Mouse (Mus musculus): ENCODE measurements around the gene Gapdh.
"Not testable (repeated sequence)": the region's sequence is repeated elsewhere in the genome, so short reads cannot be mapped to it uniquely, and the experiment has no call there.

Gene Gapdh

DNA sequence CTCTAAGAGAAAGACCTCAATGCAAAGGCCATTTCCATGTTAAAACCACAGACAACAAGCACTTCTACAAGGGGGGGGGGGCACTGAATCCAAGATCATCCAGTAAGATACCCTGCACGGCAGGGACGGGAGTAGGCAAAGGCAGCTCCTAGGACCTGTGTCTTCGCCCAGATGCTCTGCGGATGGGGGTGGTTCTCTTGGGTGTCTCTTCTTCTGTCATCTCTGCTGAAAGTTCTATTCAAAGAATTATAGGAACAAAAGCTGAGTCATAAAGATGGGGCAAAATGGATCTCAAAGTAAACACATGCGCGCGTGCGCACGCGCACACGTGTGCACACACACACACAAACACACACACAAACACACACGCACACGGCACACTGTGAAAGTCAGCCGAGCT, 1.8 kb upstream of the Gapdh start:
- DNase-seq (ENCODE audit: inconsistent ontology term) = no peak

DNA sequence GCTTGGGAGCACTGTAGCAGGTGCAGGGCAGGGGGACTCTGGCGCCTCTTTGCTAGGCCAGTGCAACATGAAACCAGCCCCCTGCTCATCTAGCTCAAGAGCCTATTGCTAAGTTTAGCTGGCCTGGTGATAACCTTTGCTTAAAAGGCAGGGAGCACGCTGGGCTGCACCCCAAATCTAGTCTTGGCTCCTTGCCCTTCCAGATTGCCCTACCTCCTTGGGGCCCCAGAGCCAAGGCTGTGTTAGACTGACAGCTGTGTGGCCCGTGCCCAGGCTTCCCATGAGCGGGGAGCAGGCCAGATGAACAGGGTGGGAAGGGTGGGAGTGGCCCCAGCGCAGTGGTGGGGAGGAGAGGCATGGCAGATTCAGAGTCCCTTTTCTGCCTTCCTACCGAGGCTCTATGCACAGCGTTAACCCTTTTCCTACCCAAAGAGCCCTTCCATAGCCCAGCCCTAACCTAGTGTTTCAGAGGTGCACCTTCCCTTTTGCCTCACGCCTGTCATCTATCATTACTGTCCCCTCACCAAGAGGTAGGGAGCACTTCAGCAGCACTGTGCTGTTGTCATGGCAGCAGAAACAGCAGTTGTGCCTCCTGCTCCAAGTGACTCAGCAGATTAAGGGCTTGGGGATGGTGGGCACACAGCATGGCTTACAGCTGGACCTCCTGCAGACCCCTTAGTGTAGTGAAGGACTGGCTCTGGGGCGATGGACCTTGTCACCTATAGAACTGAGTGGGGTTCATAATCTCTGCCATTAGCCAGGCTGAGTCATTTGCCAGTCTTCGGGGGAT, 789 bp upstream of the Gapdh start:
- peak; percentile 59 for DNase-seq (ENCODE audit: inconsistent ontology term)

GRCm38 (mm10) chr6:125165328-125165891, 857 bp downstream of the Gapdh start:
- DNase-seq (ENCODE audit: inconsistent ontology term) = peak; percentile 99

GRCm38 (mm10) chr6:125164672-125165327, 1.5 kb downstream of the Gapdh start:
- DNase-seq (ENCODE audit: inconsistent ontology term) = peak; percentile 87

DNA sequence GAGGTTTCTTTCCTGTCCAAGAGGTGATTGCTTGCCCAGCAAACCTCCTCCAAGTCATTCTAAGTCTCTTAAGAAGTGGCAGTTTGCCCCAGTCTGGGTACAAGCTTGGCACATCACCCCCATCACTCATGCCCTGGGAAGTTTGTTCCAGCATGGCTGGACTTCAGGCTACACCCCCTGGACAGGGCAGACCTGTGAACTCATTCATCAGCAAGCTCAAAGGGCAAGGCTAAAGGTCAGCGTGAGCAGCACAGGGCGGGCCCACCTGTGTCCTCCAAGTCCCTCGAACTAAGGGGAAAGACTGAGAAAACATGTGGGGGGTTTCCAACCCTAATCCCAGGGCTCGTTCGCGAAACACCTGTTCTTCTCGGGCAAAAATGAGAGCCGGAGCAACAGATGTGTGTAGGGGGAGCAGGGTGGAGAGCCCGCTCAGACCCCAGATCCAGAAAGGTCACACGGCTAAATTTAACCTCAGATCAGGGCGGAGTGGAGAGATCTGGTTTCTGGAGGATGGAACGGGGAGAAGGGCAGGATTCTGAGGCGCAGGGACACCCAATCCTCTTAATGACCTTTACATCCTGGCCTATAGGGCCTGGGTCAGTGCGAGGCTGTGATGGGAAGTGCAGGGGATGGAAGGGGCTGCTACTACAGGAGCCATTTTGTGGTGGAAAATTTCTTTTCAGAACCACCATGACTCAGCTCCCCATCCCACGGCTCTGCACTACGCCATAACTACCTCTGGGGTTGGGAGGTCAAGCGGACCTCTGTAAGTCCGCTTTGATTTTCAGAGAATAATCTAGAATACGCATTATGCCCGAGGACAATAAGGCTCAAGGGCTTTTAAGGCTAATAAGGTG, 2.2 kb downstream of the Gapdh start:
- DNase-seq (ENCODE audit: inconsistent ontology term) = no peak

DNA sequence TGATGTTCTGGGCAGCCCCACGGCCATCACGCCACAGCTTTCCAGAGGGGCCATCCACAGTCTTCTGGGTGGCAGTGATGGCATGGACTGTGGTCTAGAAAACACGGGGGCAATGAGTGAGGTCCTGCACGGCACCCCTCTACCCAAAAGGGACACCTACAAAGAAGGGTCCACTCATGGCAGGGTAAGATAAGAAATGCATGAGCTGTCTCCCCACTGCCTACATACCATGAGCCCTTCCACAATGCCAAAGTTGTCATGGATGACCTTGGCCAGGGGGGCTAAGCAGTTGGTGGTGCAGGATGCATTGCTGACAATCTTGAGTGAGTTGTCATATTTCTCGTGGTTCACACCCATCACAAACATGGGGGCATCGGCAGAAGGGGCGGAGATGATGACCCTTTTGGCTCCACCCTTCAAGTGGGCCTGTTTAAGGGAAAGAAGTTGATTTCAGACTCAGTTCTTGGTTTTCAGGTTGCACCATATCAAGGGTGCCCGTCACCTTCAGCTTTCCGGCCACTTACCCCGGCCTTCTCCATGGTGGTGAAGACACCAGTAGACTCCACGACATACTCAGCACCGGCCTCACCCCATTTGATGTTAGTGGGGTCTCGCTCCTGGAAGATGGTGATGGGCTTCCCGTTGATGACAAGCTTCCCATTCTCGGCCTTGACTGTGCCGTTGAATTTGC, 3.5 kb downstream of the Gapdh start:
- DNase-seq (ENCODE audit: inconsistent ontology term) = not testable (repeated sequence)

DNA sequence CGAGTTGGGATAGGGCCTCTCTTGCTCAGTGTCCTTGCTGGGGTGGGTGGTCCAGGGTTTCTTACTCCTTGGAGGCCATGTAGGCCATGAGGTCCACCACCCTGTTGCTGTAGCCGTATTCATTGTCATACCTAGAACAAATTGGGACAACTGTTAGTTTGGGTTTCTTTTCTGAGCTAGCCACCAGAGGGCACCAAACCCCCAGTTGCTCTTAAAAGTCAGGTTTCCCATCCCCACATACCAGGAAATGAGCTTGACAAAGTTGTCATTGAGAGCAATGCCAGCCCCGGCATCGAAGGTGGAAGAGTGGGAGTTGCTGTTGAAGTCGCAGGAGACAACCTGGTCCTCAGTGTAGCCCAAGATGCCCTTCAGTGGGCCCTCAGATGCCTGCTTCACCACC, 4.3 kb downstream of the Gapdh start:
- peak; percentile 75 for DNase-seq (ENCODE audit: inconsistent ontology term)

- DNase-seq (ENCODE audit: inconsistent ontology term) = peak; percentile 90
Measured at GRCm38 (mm10) chr6:125160854-125161760, 5.2 kb downstream of the Gapdh start.

DNA sequence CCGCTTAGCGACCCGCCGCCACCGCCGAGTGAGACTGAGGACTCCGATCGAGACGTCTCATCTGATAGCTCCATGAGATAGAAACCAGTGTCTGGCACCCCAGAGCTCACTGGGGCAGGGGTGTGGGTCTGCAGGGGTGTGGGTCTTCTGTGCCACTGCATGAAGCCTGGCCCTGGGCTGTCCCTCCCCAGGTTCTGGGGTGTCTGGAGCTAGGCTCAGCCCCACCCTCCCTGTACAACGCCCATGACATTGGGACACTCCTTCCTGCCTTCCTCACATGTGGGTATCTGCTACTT, 5.8 kb downstream of the Gapdh start:
- DNase-seq (ENCODE audit: inconsistent ontology term) = peak; percentile 53

DNA sequence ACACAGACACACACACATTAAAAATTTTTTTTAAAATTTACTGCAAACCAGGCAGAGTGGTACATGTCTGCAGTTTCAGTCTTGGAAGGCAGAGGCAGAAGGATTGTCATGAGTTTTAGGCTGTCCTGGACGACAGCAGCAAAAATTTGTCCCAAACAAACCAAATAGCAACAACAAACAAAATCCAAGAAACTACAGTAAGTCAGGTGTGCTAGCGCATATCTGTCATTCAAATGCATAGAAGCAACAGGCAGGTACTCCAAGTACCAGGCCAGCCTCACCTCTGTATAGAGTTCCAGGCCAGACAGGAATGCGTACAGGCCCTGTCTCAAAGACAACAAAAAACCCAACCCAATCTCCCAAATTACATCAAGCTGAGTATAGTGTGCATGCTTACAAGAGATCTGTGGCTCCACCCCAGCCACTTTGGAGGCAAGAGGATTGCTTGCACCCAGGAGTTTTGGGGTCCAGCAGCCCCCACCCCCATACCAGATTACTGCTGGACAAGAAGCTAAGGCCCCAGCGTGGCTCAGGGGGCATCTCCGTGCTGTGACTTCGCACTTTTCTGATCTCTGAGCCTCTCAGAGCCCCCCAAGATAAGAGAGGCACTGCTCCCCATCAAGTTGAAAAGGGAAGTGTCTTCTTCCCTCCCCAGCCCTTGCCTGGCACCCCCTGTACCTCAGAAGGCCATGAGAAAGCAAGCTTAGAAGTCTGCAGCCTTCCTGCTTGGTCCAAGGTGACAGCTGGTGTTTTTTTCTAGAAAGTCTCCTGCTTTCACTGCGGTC, 6.3 kb downstream of the Gapdh start:
- no peak for DNase-seq (ENCODE audit: inconsistent ontology term)

- DNase-seq (ENCODE audit: inconsistent ontology term) = no peak
Measured at GRCm38 (mm10) chr6:125158944-125159492, 7.2 kb downstream of the Gapdh start.

DNA sequence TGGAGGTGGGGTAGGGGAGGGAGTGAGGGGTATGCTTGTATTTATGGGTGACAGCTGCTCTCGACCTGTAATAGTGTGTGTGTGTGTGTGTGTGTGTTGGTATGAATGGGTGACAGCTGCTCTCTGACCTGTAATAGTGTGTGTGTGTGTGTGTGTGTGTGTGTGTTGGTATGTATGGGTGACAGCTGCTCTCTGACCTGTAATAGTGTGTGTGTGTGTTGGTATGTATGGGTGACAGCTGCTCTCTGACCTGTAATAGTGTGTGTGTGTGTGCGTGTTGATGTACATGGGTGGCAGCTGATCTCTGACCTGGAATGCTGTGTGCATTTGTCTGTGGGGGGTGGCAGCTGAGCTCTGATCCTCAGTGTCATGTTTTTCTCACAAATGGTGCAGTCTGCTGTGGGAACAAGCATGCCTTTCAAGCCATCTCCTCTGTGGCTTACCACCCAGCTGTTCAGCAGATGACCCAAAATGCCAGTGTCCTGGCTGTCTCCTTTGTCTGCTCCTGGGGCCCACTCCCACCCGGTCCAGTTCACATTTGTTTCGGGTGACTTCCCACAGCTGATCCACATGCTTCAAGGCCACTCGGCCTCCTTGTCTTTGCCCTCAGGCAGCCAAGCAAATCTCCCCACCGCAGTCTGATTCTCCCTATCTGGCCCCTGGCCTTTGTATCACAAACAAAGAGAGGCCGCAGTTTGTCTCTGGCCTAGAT, 9.2 kb downstream of the Gapdh start:
- DNase-seq (ENCODE audit: inconsistent ontology term) = peak; percentile 99

GRCm38 (mm10) chr6:125156491-125156890, 9.8 kb downstream of the Gapdh start:
- DNase-seq (ENCODE audit: inconsistent ontology term) = peak; percentile 46

- DNase-seq (ENCODE audit: inconsistent ontology term) = no peak
Measured at GRCm38 (mm10) chr6:125155262-125155661, 11.0 kb downstream of the Gapdh start.

DNA sequence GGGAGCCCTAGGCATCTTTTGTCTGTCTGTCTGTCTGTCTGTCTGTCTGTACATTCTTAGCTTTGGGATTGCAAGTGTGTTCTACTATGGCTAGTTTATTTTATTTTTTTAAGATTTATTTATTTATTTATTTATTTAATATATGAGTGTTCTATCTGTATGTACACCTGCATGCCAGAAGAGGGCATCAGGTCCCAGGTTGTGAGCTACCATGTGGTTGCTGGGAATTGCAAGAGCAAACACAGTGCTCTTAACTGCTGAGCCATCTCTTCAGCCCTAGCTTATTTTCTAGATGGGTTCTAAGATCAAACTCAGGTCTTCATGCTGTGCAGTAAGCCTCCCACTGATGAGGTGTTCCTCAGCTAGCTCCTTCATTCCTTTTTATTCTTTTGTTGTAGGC, 11.7 kb downstream of the Gapdh start:
- no peak for DNase-seq (ENCODE audit: inconsistent ontology term)

GRCm38 (mm10) chr6:125153682-125154081, 12.6 kb downstream of the Gapdh start:
- no peak for DNase-seq (ENCODE audit: inconsistent ontology term)

DNA sequence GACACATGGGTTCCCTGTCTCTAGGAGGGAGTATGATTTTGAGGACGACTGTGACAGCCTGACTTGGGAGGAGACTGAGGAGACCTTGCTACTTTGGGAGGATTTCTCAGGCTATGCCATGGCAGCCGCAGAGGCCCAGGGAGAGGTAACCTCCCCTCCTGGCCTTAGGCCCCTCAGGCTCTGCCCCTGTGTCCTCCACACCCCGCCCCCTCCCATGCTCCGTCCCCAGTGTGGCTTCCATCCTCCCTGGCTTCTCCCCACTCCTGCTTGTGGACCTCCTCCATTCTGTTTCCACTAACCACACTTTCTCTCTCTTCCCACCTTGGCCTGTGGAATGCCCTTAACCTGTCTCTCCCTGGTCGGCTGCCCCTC, 13.3 kb downstream of the Gapdh start:
- DNase-seq (ENCODE audit: inconsistent ontology term) = no peak

- no peak for DNase-seq (ENCODE audit: inconsistent ontology term)
Measured at GRCm38 (mm10) chr6:125152212-125153017, 13.9 kb downstream of the Gapdh start.

Data from Muller cell, postnatal 12 days (primary cell).